Mouse (Mus musculus): ENCODE results near the gene Tmem269.

DNA sequence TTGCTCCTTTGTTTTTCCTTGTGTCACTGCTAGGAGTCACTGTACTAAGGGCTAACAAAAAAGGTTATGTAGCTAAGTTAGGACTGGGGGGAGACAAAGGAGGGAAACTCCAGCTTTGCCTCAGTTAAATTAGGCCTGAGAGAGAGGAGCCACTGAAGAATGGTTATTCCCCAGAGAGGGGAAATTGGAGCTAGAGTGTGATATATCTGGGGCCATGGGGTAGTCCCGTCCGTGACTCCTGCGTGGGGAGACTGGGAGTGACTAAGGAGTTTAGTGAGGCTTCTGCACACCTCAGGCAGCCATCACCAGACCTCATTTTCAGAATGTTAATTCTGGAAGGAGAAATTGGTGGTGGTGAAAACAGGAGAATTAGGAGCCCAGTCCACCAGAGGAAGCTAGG, 16.3 kb upstream of the Tmem269 start:
- TF ChIP-seq CTCF (IDR thresholded peaks at IDR 0.05; ENCODE audit: low read depth, low read length) (no peak), POLR2AphosphoS5 (IDR thresholded peaks at IDR 0.05; ENCODE audit: insufficient replicate concordance, low read depth, low read length) (no peak), GATA2 (IDR thresholded peaks at IDR 0.05; ENCODE audit: borderline replicate concordance, low read depth, low read length) (no peak)
